Mouse (Mus musculus) lung, adult 2 months (tissue): Measurements from ENCODE around the gene Higd1a.

Experiments
- CTCF ChIP-seq: fragments of 200-500 bp; IDR thresholded peaks from 2 replicates; pipeline ENCODE4 v1.5.1; 2011; ENCODE audit warnings: mild to moderate bottlenecking, low read length, control low read depth; ENCODE audit not compliant: insufficient read depth
- POLR2A ChIP-seq: fragments of 200-500 bp; IDR thresholded peaks from 2 replicates; pipeline ENCODE4 v1.6.1; 2011; ENCODE audit warnings: low read depth, mild to moderate bottlenecking, control low read depth, low read length, borderline replicate concordance; ENCODE audit errors: extremely low read depth

GRCm38 (mm10) chr9:121891301-121891700 is 33.1 kb upstream of the Higd1a start:
- TF ChIP-seq POLR2A (no peak), CTCF (no peak)
